11 mouse cellular contexts compared by ENCODE assay signal in the genomic region with DNA sequence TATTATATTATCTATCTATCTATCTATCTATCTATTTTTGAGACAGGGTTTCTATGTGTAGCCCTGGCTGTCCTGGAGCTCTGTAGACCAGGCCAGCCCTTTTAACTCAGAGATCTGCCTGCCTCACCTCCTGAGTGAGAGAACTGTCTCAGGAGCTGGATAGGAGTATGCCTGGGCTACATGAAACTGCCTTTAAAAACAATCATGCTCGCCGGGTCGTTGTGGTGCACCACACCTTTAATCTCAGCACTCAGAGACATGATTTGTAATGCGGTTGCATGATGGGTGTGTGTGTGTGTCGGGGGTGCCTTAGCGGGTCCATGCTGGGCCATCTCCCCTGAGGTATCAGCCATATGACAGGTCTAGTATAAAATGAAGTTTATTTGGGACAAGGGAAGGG. TPM values are rescaled to one million over a fixed set of nuclear protein-coding genes. Genes with fewer than 3 reads are reported as not detected.
DNase-seq lines count a peak whose midpoint lies in the region; ATAC-seq and TF ChIP-seq lines count a peak whose summit lies in the region.
"Had no signal": no experiment of that assay in that cellular context is flagged by ENCODE, and none has a peak within 500 bp of the region (broad histone marks: within the 10 kb centered on the region; RNA-seq: fewer than 3 reads in every experiment).

No protein-coding gene starts in this region.

- no peaks in the 10 kb centered on the region for H3K36me3 ChIP-seq in kidney, adult 2 months (ENCODE audit: control insufficient read depth, insufficient read depth, low read length)
- H3K36me3 ChIP-seq in midbrain, embryonic 15.5 days (replicated peaks), result no peaks in the 10 kb centered on the region
- no peaks in the 10 kb centered on the region for H3K36me3 ChIP-seq in midbrain, embryonic 11.5 days (ENCODE audit: control insufficient read depth, insufficient read depth, low read length)
- no peaks in the 10 kb centered on the region for H3K36me3 ChIP-seq in macrophage (ENCODE audit: inconsistent target)
- H3K36me3 ChIP-seq: midbrain, embryonic 13.5 days; neural tube, embryonic 12.5 days had no signal

- H3K4me2 ChIP-seq in midbrain, embryonic 15.5 days, result no peak overlapping the region
- H3K4me2 ChIP-seq in midbrain, embryonic 11.5 days, result no peak overlapping the region
- H3K4me2 ChIP-seq: midbrain, embryonic 13.5 days; neural tube, embryonic 12.5 days had no signal

- H3K9me3 ChIP-seq in midbrain, embryonic 15.5 days, result no peaks in the 10 kb centered on the region
- H3K9me3 ChIP-seq in midbrain, embryonic 11.5 days (ENCODE audit: control insufficient read depth, low read length), result no peaks in the 10 kb centered on the region
- H3K9me3 ChIP-seq: midbrain, embryonic 13.5 days; neural tube, embryonic 12.5 days had no signal

- DNase-seq in cerebellum, postnatal 10 days, result peak; percentile 16 to 23
- DNase-seq in cerebellum, postnatal 4 days (ENCODE audit: low spot score in 2 of 2), result no peak
- no peak for DNase-seq in kidney, adult 2 months
- no peak for DNase-seq in kidney, adult 8-10 months
- DNase-seq in midbrain, embryonic 11.5 days (ENCODE audit: low spot score, missing footprints), result no peak
- no peak for DNase-seq in right cerebral cortex, postnatal 14 days
- DNase-seq: right cerebral cortex, postnatal 25 days had no signal

- no peak overlapping the region for H3K4me3 ChIP-seq in kidney, adult 2 months (ENCODE audit: insufficient read depth, low read depth, low read length)
- H3K4me3 ChIP-seq in midbrain, embryonic 15.5 days, result no peak overlapping the region
- H3K4me3 ChIP-seq in midbrain, embryonic 11.5 days (ENCODE audit: low read depth, low read length), result no peak overlapping the region
- H3K4me3 ChIP-seq in macrophage (ENCODE audit: inconsistent target), result no peak overlapping the region
- H3K4me3 ChIP-seq: midbrain, embryonic 13.5 days; neural tube, embryonic 12.5 days had no signal

- H3K4me1 ChIP-seq in kidney, adult 2 months (ENCODE audit: control insufficient read depth, insufficient read depth, low read length), result peaks cover 2% of the 10 kb centered on the region; the same call in 1 of the 2 replicates
- no peaks in the 10 kb centered on the region for H3K4me1 ChIP-seq in midbrain, embryonic 15.5 days
- H3K4me1 ChIP-seq in midbrain, embryonic 11.5 days (ENCODE audit: control insufficient read depth, insufficient read depth, low read length), result no peaks in the 10 kb centered on the region; the same call in 1 of the 2 replicates
- H3K4me1 ChIP-seq: neural tube, embryonic 12.5 days had no signal

- no peaks in the 10 kb centered on the region for H3K27me3 ChIP-seq in kidney, adult 2 months (replicated peaks; ENCODE audit: control insufficient read depth, insufficient read depth, low read length)
- H3K27me3 ChIP-seq in midbrain, embryonic 15.5 days (replicated peaks), result no peaks in the 10 kb centered on the region
- H3K27me3 ChIP-seq in midbrain, embryonic 11.5 days (ENCODE audit: control insufficient read depth, insufficient read depth, low read length), result no peaks in the 10 kb centered on the region
- H3K27me3 ChIP-seq: midbrain, embryonic 13.5 days; neural tube, embryonic 12.5 days had no signal

- 59% methylated on average over 6 of the region's 6 CpGs for WGBS in kidney, adult 2 months
- WGBS in midbrain, embryonic 15.5 days, result 77% methylated on average over 6 of the region's 6 CpGs
- WGBS in midbrain, embryonic 11.5 days, result 79% methylated on average over 6 of the region's 6 CpGs
- WGBS in macrophage (ENCODE audit: missing documents), result 49% methylated on average over 6 of the region's 6 CpGs

- TF ChIP-seq CTCF in kidney, adult 2 months (conservative IDR thresholded peaks at IDR 0.05; ENCODE audit: insufficient read depth, insufficient read length, low read depth, low read length), result no peak

- H3K9ac ChIP-seq in midbrain, embryonic 15.5 days, result no peak overlapping the region
- H3K9ac ChIP-seq in midbrain, embryonic 11.5 days (ENCODE audit: low read length), result no peak overlapping the region
- H3K9ac ChIP-seq: midbrain, embryonic 13.5 days; neural tube, embryonic 12.5 days had no signal

- TF ChIP-seq POLR2A in kidney, adult 2 months (IDR thresholded peaks at IDR 0.05; ENCODE audit: low read depth, low read length), result no peak

- 0 out of 2 replicates have a peak, but pooled peaks have one; percentile 22 for ATAC-seq in midbrain, embryonic 15.5 days (replicated peaks)
- no peak for ATAC-seq in midbrain, embryonic 11.5 days (ENCODE audit: low FRiP score)

- H3K79me2 ChIP-seq in macrophage (ENCODE audit: inconsistent target), result no peaks in the 10 kb centered on the region

- peak overlapping the region; percentile 21; the same call in 1 of the 2 replicates for H3K27ac ChIP-seq in kidney, adult 2 months (ENCODE audit: insufficient read depth, low read depth, low read length)
- H3K27ac ChIP-seq in midbrain, embryonic 15.5 days, result no peak overlapping the region
- H3K27ac ChIP-seq in midbrain, embryonic 11.5 days (ENCODE audit: low read depth, low read length), result no peak overlapping the region
- peak overlapping the region; percentile 80 for H3K27ac ChIP-seq in macrophage
- H3K27ac ChIP-seq: midbrain, embryonic 13.5 days; neural tube, embryonic 12.5 days had no signal

RNA-seq across cellular contexts. Expression of a gene that starts 6.5 kb away (rescaled TPM):
- 2.5 and 3.3 TPM in 2 replicates for polyA plus RNA-seq in kidney, adult 2 months (2012; rRNA removed)
- polyA plus RNA-seq in midbrain, embryonic 15.5 days (2015; fragmentation: Nextera tagmentation; extraction: Ambion mirVana), result 45.9 and 46.4 TPM in 2 replicates
- 45.2 and 49.9 TPM in 2 replicates for polyA plus RNA-seq in midbrain, embryonic 11.5 days (2014; fragmentation: Nextera tagmentation; extraction: Ambion mirVana)
- 10 to 100 TPM; 17.2 to 46.0 (median 31.6) TPM for total RNA-seq in macrophage (2018; cell fraction: chromatin; rRNA removed)
- total RNA-seq in macrophage (2018; cell fraction: cytosol; rRNA removed), result 10 to 100 TPM; 16.1 to 25.7 (median 21.2) TPM
- 10 to 100 TPM; 13.2 to 30.4 (median 19.6) TPM for total RNA-seq in macrophage (2018; cell fraction: nucleus; rRNA removed)
- polyA plus RNA-seq in macrophage (2018), result 15.0 to 36.4 TPM (median 28.2 TPM) in 3 replicates

RNA-seq across cellular contexts. Expression of a gene that starts 25.1 kb away (rescaled TPM):
- 11.5 and 12.7 TPM in 2 replicates for polyA plus RNA-seq in kidney, adult 2 months (2012; rRNA removed)
- 155 and 169 TPM in 2 replicates for polyA plus RNA-seq in midbrain, embryonic 15.5 days (2015; fragmentation: Nextera tagmentation; extraction: Ambion mirVana)
- 193 and 199 TPM in 2 replicates for polyA plus RNA-seq in midbrain, embryonic 11.5 days (2014; fragmentation: Nextera tagmentation; extraction: Ambion mirVana)
- 100 to 1,000 TPM; 134 to 771 (median 241) TPM for total RNA-seq in macrophage (2018; cell fraction: chromatin; rRNA removed)
- 100 to 1,000 TPM in 22 of 26 experiments, 10 to 100 TPM in 4; 89.7 to 358 (median 144) TPM for total RNA-seq in macrophage (2018; cell fraction: cytosol; rRNA removed)
- total RNA-seq in macrophage (2018; cell fraction: nucleus; rRNA removed), result 100 to 1,000 TPM; 123 to 661 (median 273) TPM
- polyA plus RNA-seq in macrophage (2018), result 73.3 to 115 TPM (median 94.8 TPM) in 3 replicates

Comparison
In these comparisons a context has a peak if more than half of its experiments do, and no peak if none do; other contexts are left out.
1. DNase-seq: peak in cerebellum, postnatal 10 days (2 of 2); none in cerebellum, postnatal 4 days (0 of 2), kidney, adult 2 months (single experiment), kidney, adult 8-10 months (0 of 2), midbrain, embryonic 11.5 days (single experiment) and right cerebral cortex, postnatal 14 days (single experiment).
2. H3K27ac ChIP-seq: peak in kidney, adult 2 months (single experiment) and macrophage (single experiment); none in midbrain, embryonic 15.5 days (single experiment) and midbrain, embryonic 11.5 days (single experiment).